Mouse (Mus musculus) stomach, postnatal 0 days (tissue): ENCODE measurements around the gene Lrrc49. TPM values are rescaled to one million over a fixed set of nuclear protein-coding genes. Genes with fewer than 3 reads are reported as not detected.

ENCODE experiments used
- ATAC-seq: fragments of 200-750 bp; cut with Nextera tagmentation; 2 replicates; pipeline ENCODE4 v1.8.0; 2017; ENCODE audit not compliant: low FRiP score, low TSS enrichment
- DNase-seq: peaks from one replicate; pipeline ENCODE4 v3.0.0-alpha.2; 2016; ENCODE audit warnings: low spot score
- H3K27ac ChIP-seq: fragments of 300-500 bp; sonication (generic); replicated peaks from 2 replicates; pipeline ENCODE4 v1.5.1; 2014; ENCODE audit warnings: mild to moderate bottlenecking, control low read depth
- H3K27me3 ChIP-seq: fragments of 300-500 bp; sonication (generic); 2 replicates; pipeline ENCODE4 v1.6.1; 2014; ENCODE audit warnings: low read length; ENCODE audit not compliant: control insufficient read depth, insufficient read depth
- H3K36me3 ChIP-seq: fragments of 300-500 bp; sonication (generic); 2 replicates; pipeline ENCODE4 v1.6.1; 2014; ENCODE audit warnings: low read length, mixed read lengths; ENCODE audit not compliant: control insufficient read depth, insufficient read depth
- H3K4me1 ChIP-seq: fragments of 300-500 bp; sonication (generic); replicated peaks from 2 replicates; pipeline ENCODE4 v1.6.1; 2014; ENCODE audit warnings: antibody characterized with exemption; ENCODE audit not compliant: control insufficient read depth, insufficient read depth
- H3K4me2 ChIP-seq: fragments of 300-500 bp; sonication (generic); replicated peaks from 2 replicates; pipeline ENCODE4 v1.6.1; 2014; ENCODE audit warnings: low read depth, mild to moderate bottlenecking, control low read depth, moderate library complexity
- H3K4me3 ChIP-seq: fragments of 300-500 bp; sonication (generic); 2 replicates; pipeline ENCODE4 v1.5.1; 2014; ENCODE audit warnings: low read depth, low read length, control low read depth
- H3K9ac ChIP-seq: fragments of 300-500 bp; sonication (generic); 2 replicates; pipeline ENCODE4 v1.6.1; 2014; ENCODE audit warnings: mild to moderate bottlenecking, low read length, control low read depth, mixed read lengths
- H3K9me3 ChIP-seq: fragments of 300-500 bp; sonication (generic); 2 replicates; pipeline ENCODE4 v1.6.1; 2016; ENCODE audit warnings: low read length; ENCODE audit not compliant: control insufficient read depth
- CTCF ChIP-seq: IDR thresholded peaks from 2 replicates; pipeline ENCODE4 v1.5.1; 2016; ENCODE audit warnings: antibody characterized with exemption, low read depth, mild to moderate bottlenecking, moderate library complexity
- EP300 ChIP-seq: optimal IDR thresholded peaks from 2 replicates; pipeline ENCODE3; 2016; ENCODE audit warnings: antibody characterized with exemption
- WGBS: fragments of 180-500 bp; shearing (Covaris S2); extraction: QIAGEN DNeasy Blood & Tissue Kit; methylation state at CpG from one replicate; pipeline ENCODE4 v1.1.7; 2014; 5-methylcytosine and 5-hydroxymethylcytosine counted together
- polyA plus RNA-seq: library from polyadenylated mRNA; unstranded; fragments of >200 nt; fragmentation: Nextera tagmentation; extraction: Ambion mirVana; gene quantifications from 2 replicates; pipeline ENCODE4 v1.2.1, GENCODE M21; 2015

Lrrc49 gene
- polyA plus RNA-seq, 1 experiment from 2014 or later: 10.5 TPM

- Histone ChIP-seq H3K4me1 (no peaks in the 10 kb centered on the region; the same call in 1 of the 2 replicates), H3K4me3 (no peak overlapping the region), H3K27ac (no peak overlapping the region), H3K9ac (no peak overlapping the region), H3K9me3 (no peaks in the 10 kb centered on the region), H3K27me3 (no peaks in the 10 kb centered on the region), H3K36me3 (no peaks in the 10 kb centered on the region), H3K4me2 (no peak overlapping the region)
- ATAC-seq (no peak), DNase-seq (no peak)
- WGBS: 89% methylated on average over 4 of the region's 4 CpGs
- no peak for TF ChIP-seq CTCF
- no peak for TF ChIP-seq EP300
Observed at GRCm38 (mm10) chr9:60715271-60715670, 27.3 kb upstream of the Lrrc49 start.

GRCm38 (mm10) chr9:60714191-60714590, 26.2 kb upstream of the Lrrc49 start:
- peak overlapping the region; percentile 98; the same call in 1 of the 2 replicates for H3K4me2 ChIP-seq
- no peak overlapping the region for H3K9ac ChIP-seq
- no peak overlapping the region for H3K4me3 ChIP-seq
- DNase-seq: no peak
- no peak for ATAC-seq
- H3K27me3 ChIP-seq: no peaks in the 10 kb centered on the region
- no peaks in the 10 kb centered on the region for H3K36me3 ChIP-seq
- TF ChIP-seq CTCF (no peak), EP300 (no peak)
- H3K27ac ChIP-seq: no peak overlapping the region
- 72% methylated on average over 6 of the region's 6 CpGs for WGBS
- H3K9me3 ChIP-seq: no peaks in the 10 kb centered on the region
- H3K4me1 ChIP-seq: no peaks in the 10 kb centered on the region; the same call in 1 of the 2 replicates

- DNase-seq: no peak
- peak overlapping the region; percentile 58 for H3K4me3 ChIP-seq
- no peaks in the 10 kb centered on the region for H3K9me3 ChIP-seq
- no peaks in the 10 kb centered on the region for H3K27me3 ChIP-seq
- no peaks in the 10 kb centered on the region; the same call in 1 of the 2 replicates for H3K4me1 ChIP-seq
- H3K9ac ChIP-seq: peak overlapping the region; percentile 76
- H3K27ac ChIP-seq: no peak overlapping the region
- no peaks in the 10 kb centered on the region for H3K36me3 ChIP-seq
- peak overlapping the region; percentile 98 for H3K4me2 ChIP-seq
- TF ChIP-seq EP300 (no peak), CTCF (no peak)
- 62% methylated on average over 4 of the region's 4 CpGs for WGBS
- ATAC-seq: no peak
Observed at GRCm38 (mm10) chr9:60713616-60714015, 25.7 kb upstream of the Lrrc49 start.

GRCm38 (mm10) chr9:60712771-60713541, 25.0 kb upstream of the Lrrc49 start, which contains the start of gene Larp6:
Gene Larp6, plus strand, starts transcription at chr9:60712989.
- TF ChIP-seq CTCF (no peak), EP300 (no peak)
- H3K36me3 ChIP-seq: no peaks in the 10 kb centered on the region
- 2% methylated on average over 64 of the region's 66 CpGs for WGBS
- H3K4me2 ChIP-seq: peak within 1 kb of the TSS; percentile 98
- H3K9me3 ChIP-seq: no peaks in the 10 kb centered on the region
- H3K27me3 ChIP-seq: no peaks in the 10 kb centered on the region
- peak within 1 kb of the TSS; percentile 58 for H3K4me3 ChIP-seq
- H3K4me1 ChIP-seq: no peaks in the 10 kb centered on the region; the same call in 1 of the 2 replicates
- DNase-seq (peak; percentile 33), ATAC-seq (peak; percentile 60; the same call in 1 of the 2 replicates)
- peak within 1 kb of the TSS; percentile 76 for H3K9ac ChIP-seq
- H3K27ac ChIP-seq: peak within 1 kb of the TSS; percentile 30; the same call in 1 of the 2 replicates

- 85% methylated on average over 5 of the region's 5 CpGs for WGBS
- Histone ChIP-seq H3K4me2 (no peak overlapping the region), H3K27ac (no peak overlapping the region), H3K4me3 (no peak overlapping the region), H3K9me3 (no peaks in the 10 kb centered on the region), H3K27me3 (no peaks in the 10 kb centered on the region), H3K4me1 (no peaks in the 10 kb centered on the region; the same call in 1 of the 2 replicates), H3K36me3 (no peaks in the 10 kb centered on the region), H3K9ac (no peak overlapping the region)
- ATAC-seq (no peak), DNase-seq (no peak)
- TF ChIP-seq CTCF (no peak), EP300 (no peak)
Observed at GRCm38 (mm10) chr9:60712011-60712410, 24.1 kb upstream of the Lrrc49 start.

GRCm38 (mm10) chr9:60709721-60710120, 21.8 kb upstream of the Lrrc49 start:
- H3K4me3 ChIP-seq: no peak overlapping the region
- H3K27me3 ChIP-seq: no peaks in the 10 kb centered on the region
- H3K27ac ChIP-seq: no peak overlapping the region
- no peaks in the 10 kb centered on the region; the same call in 1 of the 2 replicates for H3K4me1 ChIP-seq
- no peaks in the 10 kb centered on the region for H3K36me3 ChIP-seq
- no peak overlapping the region for H3K9ac ChIP-seq
- H3K4me2 ChIP-seq: no peak overlapping the region
- TF ChIP-seq EP300: no peak
- no peak for TF ChIP-seq CTCF
- no peak for ATAC-seq
- no peaks in the 10 kb centered on the region for H3K9me3 ChIP-seq
- DNase-seq: no peak
- WGBS: 81% methylated on average over 6 of the region's 6 CpGs
